ENCODE assay signal across 9 mouse cellular contexts in genomic region chr15:97990124-97990523, GRCm38 (mm10). TPM values are rescaled to one million over a fixed set of nuclear protein-coding genes. Genes with fewer than 3 reads are reported as not detected.
DNase-seq lines count a peak whose midpoint lies in the region; ATAC-seq and TF ChIP-seq lines count a peak whose summit lies in the region.
"Had no signal": no experiment of that assay in that cellular context is flagged by ENCODE, and none has a peak within 500 bp of the region (broad histone marks: within the 10 kb centered on the region; RNA-seq: fewer than 3 reads in every experiment).

No protein-coding gene starts in this region.

- H3K36me3 ChIP-seq in hindbrain, embryonic 10.5 days, result peaks cover 83% of the 10 kb centered on the region
- H3K36me3 ChIP-seq in midbrain, embryonic 15.5 days (replicated peaks), result no peaks in the 10 kb centered on the region

- TF ChIP-seq CTCF in brain, embryonic 14.5 days (IDR thresholded peaks at IDR 0.05; ENCODE audit: borderline replicate concordance, extremely low read depth, insufficient read depth, insufficient read length), result no peak

- H3K27ac ChIP-seq in hindbrain, embryonic 10.5 days, result peak overlapping the region; percentile 97
- H3K27ac ChIP-seq in midbrain, embryonic 15.5 days, result peak overlapping the region; percentile 77

- WGBS in hindbrain, embryonic 10.5 days, result 0% methylated on average over 6 of the region's 6 CpGs
- WGBS in midbrain, embryonic 15.5 days, result under 1% methylated on average over 6 of the region's 6 CpGs

- no peak overlapping the region for H3K9ac ChIP-seq in midbrain, embryonic 15.5 days

- H3K9me3 ChIP-seq in hindbrain, embryonic 10.5 days, result no peaks in the 10 kb centered on the region
- H3K9me3 ChIP-seq in midbrain, embryonic 15.5 days, result no peaks in the 10 kb centered on the region

- peak; percentile 39 to 51 for DNase-seq in cerebellum, postnatal 10 days
- no peak for DNase-seq in cerebellum, postnatal 14 days
- DNase-seq in brain, embryonic 14.5 days (ENCODE audit: low read depth), result peak; percentile 90
- DNase-seq in hindbrain, embryonic 10.5 days (ENCODE audit: low spot score), result peak; percentile 93
- DNase-seq in frontal cortex, postnatal 25 days (ENCODE audit: low spot score in 2 of 2), result no peak
- DNase-seq in urinary bladder, postnatal 36 days (ENCODE audit: low spot score in 2 of 2), result no peak
- DNase-seq in left cerebral cortex, adult 8-10 months (ENCODE audit: low spot score in 2 of 2), result no peak

- ATAC-seq in midbrain, embryonic 15.5 days (replicated peaks), result 0 out of 2 replicates have a peak, but pooled peaks have one; percentile 32
- ATAC-seq: lung, postnatal 0 days had no signal

- no peaks in the 10 kb centered on the region for H3K27me3 ChIP-seq in hindbrain, embryonic 10.5 days (ENCODE audit: insufficient read depth, poor library complexity, severe bottlenecking)
- H3K27me3 ChIP-seq in midbrain, embryonic 15.5 days (replicated peaks), result no peaks in the 10 kb centered on the region

- peaks cover 70% of the 10 kb centered on the region for H3K4me1 ChIP-seq in hindbrain, embryonic 10.5 days (replicated peaks)
- peaks cover 44% of the 10 kb centered on the region for H3K4me1 ChIP-seq in midbrain, embryonic 15.5 days

- peak overlapping the region; percentile 41 for H3K4me3 ChIP-seq in hindbrain, embryonic 10.5 days
- H3K4me3 ChIP-seq in midbrain, embryonic 15.5 days, result no peak overlapping the region

- no peak for TF ChIP-seq POLR2A in brain, embryonic 14.5 days (IDR thresholded peaks at IDR 0.05; ENCODE audit: borderline replicate concordance, extremely low read depth, insufficient read depth, insufficient read length, poor library complexity, severe bottlenecking)

- peak overlapping the region; percentile 41 for H3K4me2 ChIP-seq in midbrain, embryonic 15.5 days

RNA-seq across cellular contexts. Expression of gene Col2a1, which starts 14.4 kb away (rescaled TPM):
- polyA plus RNA-seq in brain, embryonic 14.5 days (2012; rRNA removed), result 60.2 and 78.5 TPM in 2 replicates
- polyA plus RNA-seq in hindbrain, embryonic 10.5 days (2016; fragmentation: Nextera tagmentation; extraction: Ambion mirVana), result 196 and 224 TPM in 2 replicates
- polyA plus RNA-seq in midbrain, embryonic 15.5 days (2015; fragmentation: Nextera tagmentation; extraction: Ambion mirVana), result 34.7 and 35.7 TPM in 2 replicates
- total RNA-seq in left cerebral cortex, adult 8-10 months (2022), result 1 to 10 TPM; 1.3 to 2.2 (median 1.6) TPM

RNA-seq across cellular contexts. Expression of gene Tmem106c, which starts 26.1 kb away (rescaled TPM):
- polyA plus RNA-seq in brain, embryonic 14.5 days (2012; rRNA removed), result 57.7 and 79.8 TPM in 2 replicates
- 58.9 and 64.5 TPM in 2 replicates for polyA plus RNA-seq in hindbrain, embryonic 10.5 days (2016; fragmentation: Nextera tagmentation; extraction: Ambion mirVana)
- polyA plus RNA-seq in midbrain, embryonic 15.5 days (2015; fragmentation: Nextera tagmentation; extraction: Ambion mirVana), result 56.2 and 58.9 TPM in 2 replicates
- 10 to 100 TPM; 32.2 to 37.7 (median 34.1) TPM for total RNA-seq in left cerebral cortex, adult 8-10 months (2022)

Comparison
In these comparisons a context has a peak if more than half of its experiments do, and no peak if none do; other contexts are left out.
1. DNase-seq: peak in cerebellum, postnatal 10 days (2 of 2), brain, embryonic 14.5 days (single experiment) and hindbrain, embryonic 10.5 days (single experiment); none in cerebellum, postnatal 14 days (0 of 2), frontal cortex, postnatal 25 days (0 of 2), urinary bladder, postnatal 36 days (0 of 2) and left cerebral cortex, adult 8-10 months (0 of 2).